Mouse (Mus musculus) adrenal gland, adult 8-10 months (tissue): ENCODE data around the gene Rps11. TPM values are rescaled to one million over a fixed set of nuclear protein-coding genes. Genes with fewer than 3 reads are reported as not detected.
"Not testable (repeated sequence)": the region's sequence is repeated elsewhere in the genome, so short reads cannot be mapped to it uniquely, and the experiment has no call there.

Experiments used
- DNase-seq: peaks from one replicate; pipeline ENCODE4 v3.0.0; 2022
- total RNA-seq, 4 experiments: library from RNA; stranded (reverse); gene quantifications; 2 replicates each; pipeline ENCODE4 v1.2.4; 2022

The Rps11 gene
- total RNA-seq, 4 experiments from 2014 or later = 1,085 to 1,250 (median 1,138) TPM

DNA sequence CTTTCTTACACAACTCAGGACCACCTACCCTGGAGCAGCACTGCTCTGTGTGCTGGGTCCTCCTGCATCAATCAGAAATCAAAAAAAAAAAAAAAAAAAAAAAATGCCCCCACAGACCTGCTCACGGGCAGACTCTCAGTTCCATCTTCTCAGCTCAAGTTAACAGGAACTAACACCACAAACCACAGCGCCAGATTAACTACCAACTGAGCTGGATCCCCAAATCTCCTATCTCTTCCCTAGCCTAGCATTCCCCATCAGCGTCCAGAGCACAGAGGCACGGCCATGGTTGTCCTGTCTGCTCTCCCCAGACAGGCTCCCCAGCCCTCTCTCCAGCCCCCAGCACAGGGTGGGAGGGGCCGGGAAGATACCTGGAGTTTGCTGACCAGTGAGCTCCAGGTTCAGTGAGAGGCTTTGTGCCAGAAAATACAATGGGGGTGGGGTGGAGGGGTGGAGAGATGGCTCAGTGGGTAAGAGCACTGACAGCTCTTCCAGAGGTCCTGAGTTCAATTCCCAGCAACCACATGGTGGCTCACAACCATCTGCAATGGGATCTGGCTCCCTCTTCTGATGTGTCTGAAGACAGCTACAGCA, 17.1 kb downstream of the Rps11 start:
- DNase-seq = no peak

GRCm38 (mm10) chr7:45106441-45106840, 17.8 kb downstream of the Rps11 start:
- no peak for DNase-seq

DNA sequence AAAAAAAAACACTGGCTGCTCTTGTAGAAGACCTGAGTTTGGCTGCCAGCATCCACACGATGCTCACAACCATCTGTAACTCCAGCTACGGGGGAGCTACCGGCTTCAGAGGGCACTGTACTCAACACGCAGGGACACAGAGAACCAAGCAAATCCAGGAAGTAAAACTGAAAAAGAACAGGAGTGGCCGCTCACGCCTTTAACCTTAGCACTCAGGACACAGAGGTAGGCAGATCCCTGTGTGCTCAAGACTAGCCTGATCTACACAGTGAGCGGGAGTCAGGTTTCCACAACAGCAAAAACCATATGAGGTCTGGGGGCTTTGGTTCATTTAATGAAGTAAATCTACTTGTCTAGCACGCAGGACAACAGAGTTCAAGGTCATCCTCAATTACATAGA, 18.7 kb downstream of the Rps11 start:
- no peak for DNase-seq

DNA sequence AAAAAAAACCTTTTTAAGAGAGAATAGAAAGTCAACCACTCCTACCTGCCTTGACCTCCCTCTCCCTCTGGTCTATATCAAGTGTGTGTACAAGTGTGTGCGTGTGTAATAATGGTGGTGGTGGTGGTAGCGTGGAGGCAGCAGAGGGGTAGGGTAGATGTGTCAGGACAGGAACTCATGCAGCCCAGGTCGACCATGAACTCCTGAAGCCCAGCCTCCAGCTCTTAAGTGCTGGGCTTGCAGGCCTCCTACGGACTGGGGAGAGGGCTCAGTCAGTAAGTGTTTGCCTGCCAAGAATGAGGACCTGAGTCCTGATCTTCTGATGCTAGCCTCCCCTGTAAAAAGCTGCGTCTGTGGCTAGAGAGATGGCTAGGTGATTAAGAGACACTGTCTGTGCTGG, 19.3 kb downstream of the Rps11 start:
- DNase-seq = no peak

- peak; percentile 96 for DNase-seq
Measured at GRCm38 (mm10) chr7:45103652-45104180, 20.5 kb downstream of the Rps11 start, which contains the start of gene Fcgrt. Gene Fcgrt, minus strand, starts transcription at chr7:45103851.

- DNase-seq = no peak
Measured at GRCm38 (mm10) chr7:45102940-45103585, 21.2 kb downstream of the Rps11 start.

- no peak for DNase-seq
Measured at GRCm38 (mm10) chr7:45102441-45102840, 21.8 kb downstream of the Rps11 start.

GRCm38 (mm10) chr7:45100046-45100445, 24.2 kb downstream of the Rps11 start:
- DNase-seq = no peak

DNA sequence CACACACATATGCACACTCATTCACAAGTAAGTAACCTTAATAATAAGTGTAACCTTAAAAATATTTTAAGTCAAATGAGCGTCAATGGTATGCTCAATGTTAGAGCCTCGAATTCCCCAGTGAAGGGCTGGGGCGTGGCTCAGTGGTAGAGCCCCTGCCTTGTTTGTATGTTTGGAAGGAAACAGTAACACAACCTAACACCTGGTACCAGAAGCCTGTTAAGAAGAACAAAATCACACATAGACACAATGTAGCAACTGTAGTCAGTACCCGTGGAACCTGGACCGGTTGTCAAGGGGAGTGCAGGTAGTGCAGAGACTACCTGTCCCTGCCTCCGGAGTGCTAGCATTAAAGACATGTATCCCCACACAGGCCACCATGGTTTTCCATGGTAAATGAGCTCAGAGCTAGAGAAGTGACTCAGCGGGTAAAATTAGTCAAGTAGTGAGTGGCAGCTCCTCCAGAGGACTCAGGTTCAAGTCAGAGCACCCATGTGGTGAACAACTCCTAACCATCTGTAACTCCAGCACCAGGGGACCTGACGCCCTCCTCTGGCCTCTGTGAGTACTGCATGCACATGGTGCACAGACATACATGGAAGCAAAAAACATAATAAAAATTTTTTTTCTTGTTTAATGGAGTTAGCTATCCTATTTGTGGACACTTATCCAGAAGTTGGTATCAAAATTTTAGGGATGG, 25.5 kb downstream of the Rps11 start:
- no peak for DNase-seq

GRCm38 (mm10) chr7:45097479-45097878, 26.8 kb downstream of the Rps11 start:
- no peak for DNase-seq

DNA sequence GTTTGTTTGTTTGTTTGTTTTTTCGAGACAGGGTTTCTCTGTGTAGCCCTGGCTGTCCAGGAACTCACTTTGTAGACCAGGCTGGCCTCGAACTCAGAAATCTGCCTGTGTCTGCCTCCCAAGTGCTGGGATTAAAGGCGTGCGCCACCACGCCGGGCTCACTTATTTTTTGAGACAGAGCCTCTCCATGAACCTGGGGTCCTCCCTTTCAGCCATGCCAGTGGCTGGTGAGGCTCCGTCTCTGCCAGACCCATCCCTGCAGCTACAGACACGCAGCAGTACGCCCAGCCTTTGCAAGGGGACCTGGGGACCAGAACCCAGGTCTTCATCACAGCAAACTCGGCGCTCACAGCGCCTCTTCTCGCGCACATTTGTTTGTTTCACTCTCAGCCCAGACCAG, 28.3 kb downstream of the Rps11 start:
- not testable (repeated sequence) for DNase-seq

DNA sequence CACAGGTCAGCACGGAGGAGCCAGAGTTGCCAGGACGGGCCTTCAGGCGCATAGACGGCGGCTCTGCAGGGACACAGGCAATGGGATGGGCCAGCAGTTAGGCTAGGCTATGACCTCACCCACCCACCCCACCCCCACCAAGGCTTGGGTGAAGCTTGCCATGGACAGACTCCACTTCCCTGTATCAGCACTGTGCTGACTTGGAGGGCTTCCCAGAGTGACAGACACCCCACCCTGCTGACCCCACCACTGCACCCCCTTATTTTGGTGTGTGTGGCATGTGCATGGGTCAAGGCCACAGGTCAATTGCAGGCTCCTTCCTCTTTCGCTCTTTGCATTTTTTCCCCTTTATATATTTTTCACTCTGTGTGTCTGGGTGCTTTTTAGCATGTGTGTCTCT, 28.9 kb downstream of the Rps11 start:
- no peak for DNase-seq

DNA sequence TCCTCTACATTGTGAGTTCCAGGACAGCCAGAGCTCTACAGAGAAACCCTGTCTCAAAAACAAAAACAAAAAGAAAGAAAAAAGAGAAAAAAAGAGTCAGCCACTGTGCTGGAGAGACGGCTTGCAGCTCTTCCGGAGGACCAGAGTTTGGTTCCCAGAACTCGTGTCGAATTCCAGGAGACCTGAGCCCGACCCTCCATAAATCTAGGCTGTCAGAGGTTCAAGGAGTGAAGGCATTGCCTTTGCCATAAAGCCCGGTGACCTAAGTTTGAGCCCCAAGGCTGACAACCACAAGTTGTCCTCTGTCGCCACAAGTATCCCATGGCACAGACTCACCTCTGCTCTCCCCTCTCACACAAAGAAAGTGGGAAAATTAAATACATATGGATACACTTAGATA, 30.1 kb downstream of the Rps11 start:
- no peak for DNase-seq

DNA sequence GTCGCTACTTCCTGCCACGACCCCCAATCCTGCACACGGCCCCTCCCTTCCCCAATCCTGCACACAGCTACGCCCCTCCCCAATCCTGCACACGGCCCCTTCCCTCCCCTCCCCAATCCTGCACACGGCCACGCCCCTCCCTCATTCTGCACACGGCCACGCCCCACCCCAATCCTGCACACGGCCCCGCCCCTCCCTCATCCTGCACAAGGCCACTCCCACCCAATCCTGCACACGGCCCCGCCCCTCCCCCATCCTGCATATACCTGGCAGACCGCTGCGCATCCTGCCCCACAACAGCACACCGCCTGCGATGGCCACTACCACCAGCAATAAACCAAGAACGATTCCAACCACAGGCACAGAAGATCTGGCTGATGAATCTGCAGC, 30.7 kb downstream of the Rps11 start:
- no peak for DNase-seq

- no peak for DNase-seq
Measured at GRCm38 (mm10) chr7:45092828-45093515, 31.3 kb downstream of the Rps11 start.

DNA sequence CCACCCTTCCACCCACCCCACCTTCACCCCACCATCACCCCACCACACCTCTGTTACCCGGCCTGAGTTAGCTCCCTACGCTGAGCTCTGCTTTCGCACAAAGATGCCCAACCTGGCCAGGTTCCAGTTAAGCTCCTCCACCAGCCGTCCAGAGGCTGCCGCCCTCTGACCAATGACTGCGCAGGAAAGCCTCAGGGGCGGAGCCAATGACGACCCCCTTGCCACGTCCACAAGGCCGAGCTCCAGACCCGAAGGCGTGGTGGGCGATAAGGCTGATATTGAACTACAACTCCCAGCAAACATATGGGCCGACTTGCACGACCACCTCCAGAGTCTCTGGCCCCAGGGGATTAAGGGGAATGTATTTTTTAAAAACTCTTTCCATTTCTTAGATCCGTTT, 32.2 kb downstream of the Rps11 start, which contains the start of gene Rcn3:
Rcn3 (minus strand) TSS at position 174 of the 400 bp plus-strand sequence.
- DNase-seq = no peak

DNA sequence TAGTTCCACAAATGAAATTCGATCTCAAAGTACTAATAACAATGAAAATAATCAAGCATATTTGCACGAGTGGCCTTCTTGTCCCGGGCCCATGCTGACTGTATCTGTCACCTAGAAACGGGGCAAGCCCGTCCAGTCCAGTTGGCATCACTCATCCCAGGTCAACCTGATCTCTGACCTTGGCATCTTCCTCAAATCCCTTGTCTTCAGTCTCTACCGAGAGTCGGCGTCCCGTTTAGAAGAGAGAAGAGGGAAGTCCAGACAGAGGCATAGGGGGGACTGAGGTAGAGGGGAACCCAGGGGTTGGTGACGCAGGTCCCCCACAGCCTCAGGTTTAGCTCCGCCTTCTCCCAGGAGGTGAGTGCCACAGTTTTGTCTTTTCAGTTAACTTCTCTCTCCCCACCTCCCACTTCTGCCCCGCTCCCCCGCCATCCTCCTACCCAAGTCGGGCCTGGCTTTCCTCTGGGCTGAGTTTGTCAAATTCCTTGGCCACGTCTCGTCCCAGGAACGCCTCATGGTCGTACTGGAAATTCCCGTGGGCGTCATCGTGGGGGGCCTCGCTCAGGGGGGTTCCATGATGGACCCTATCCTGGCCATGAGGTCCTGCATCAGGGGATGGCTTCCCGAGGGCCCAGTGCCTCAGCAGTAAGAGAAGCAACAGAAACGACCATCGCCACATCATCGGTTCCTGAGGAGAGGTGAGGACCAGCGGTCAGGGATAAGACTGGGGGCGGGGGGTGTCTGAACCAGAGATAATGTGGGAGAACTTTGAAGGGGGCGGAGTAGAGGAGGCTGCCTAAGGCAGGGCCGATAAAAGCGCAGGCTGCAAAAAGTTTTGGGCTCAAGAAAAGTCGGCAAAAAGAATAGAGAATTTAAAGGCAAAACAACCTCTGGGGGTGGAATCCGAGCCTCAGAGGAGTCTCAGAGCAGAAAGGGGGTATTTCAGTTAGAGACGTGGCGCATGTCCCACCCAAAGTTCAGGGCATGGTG, 32.9 kb downstream of the Rps11 start:
- DNase-seq = no peak

- no peak for DNase-seq
Measured at GRCm38 (mm10) chr7:45090251-45090977, 33.8 kb downstream of the Rps11 start.

DNA sequence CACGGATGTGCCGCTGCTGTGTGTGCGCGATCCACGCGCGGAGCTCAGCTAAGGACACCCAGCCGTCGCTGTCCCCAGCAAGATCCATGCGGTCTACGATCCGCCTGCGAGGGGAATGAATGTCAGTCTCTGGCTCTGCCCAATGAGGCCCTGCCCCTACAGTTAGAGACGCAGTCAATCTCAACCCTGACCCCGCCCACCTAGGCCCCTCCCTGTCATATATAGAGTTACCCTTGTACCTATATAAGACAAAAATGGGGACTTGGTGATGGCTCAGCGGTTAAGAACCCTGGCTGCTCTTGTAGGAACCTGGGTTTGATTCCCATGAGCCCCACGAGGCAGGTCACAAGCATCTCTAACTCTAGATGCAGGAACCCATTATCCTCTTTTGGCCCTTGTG, 35.6 kb downstream of the Rps11 start:
- DNase-seq = no peak

DNA sequence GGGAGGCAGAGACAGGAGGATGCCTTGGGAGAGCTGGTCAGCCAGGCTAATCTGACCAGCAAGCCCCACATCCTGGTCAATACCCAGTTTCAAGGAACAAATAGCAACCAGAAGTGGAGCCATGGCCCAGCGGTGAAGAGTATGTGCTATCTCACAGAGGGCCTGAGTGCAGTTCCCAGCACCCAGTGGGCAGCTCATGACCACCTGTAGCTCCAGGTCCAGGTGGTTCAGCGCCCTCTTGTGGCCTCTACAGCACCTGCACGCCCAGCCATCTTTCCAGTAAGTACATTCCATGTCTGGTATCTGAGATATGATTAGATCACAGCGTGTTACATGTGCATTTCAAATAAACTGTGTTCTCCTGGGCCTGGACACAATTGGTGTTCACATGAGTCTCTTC, 38.2 kb downstream of the Rps11 start:
- DNase-seq = no peak

- no peak for DNase-seq
Measured at GRCm38 (mm10) chr7:45083300-45083890, 40.8 kb downstream of the Rps11 start.
